Mouse (Mus musculus): ENCODE data around the gene Fam118a. TPM values are rescaled to one million over a fixed set of nuclear protein-coding genes. Genes with fewer than 3 reads are reported as not detected.
"Not testable (repeated sequence)": the region's sequence is repeated elsewhere in the genome, so short reads cannot be mapped to it uniquely, and the experiment has no call there.

Fam118a gene
- polyA plus RNA-seq (2012; rRNA removed), result 14.3 and 15.9 TPM in 2 replicates

DNA sequence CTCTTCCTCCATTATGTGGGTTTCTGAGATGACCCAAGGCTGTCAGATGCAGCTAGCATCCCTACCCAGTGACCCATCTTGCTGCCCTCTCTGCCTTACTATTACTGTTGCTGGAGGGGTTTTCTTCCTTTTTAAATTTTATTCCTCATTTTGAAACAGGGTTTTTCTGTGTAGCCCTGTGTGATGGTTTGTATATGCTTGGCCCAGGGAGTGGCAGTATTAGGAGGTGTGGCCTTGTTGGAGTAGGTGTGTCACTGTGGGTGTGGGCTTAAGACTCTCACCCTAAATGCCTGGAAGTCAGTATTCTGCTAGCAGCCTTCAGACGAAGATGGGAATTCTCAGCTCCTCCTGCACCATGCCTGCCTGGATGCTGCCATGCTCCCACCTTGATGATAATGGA lies at the start of gene Fam118a:
Fam118a (plus strand) TSS at position 301 of the 400 bp plus-strand sequence.
- not testable (repeated sequence) for DNase-seq (ENCODE audit: low read depth)

DNA sequence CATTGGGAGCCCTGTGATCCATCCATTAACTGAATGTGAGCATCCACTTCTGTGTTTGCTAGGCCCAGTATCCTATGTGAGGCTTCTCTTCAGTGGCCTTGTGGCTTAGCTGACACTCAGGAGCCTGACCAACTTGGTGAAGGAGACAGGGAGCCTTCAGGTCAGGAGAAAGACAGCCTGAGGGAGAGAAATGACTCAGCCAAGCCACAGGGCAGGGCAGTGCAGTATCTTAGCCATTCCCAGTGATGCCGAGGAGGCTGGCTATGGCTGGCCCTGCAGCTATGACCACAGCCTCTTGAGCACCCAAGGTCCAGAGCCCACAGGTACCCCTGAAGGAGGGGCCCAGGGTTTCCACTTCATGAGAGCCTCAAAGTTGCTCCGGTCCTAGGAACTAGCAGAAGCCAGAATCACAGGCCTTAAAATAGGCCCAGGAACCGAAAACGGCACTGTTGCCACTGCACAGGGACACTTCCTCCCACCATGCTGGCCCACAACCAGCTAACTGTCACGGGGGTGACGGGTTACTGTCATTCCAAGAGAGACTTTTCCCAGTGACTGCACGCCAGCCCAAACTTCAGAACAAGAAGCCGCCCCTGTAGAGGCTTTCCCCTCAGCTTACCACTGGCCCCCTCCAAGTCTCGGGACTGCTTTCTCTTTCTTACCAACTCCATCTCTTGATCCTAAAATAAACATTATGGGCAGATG lies 47.0 kb upstream of the Fam118a start:
- TF ChIP-seq POLR2A (IDR thresholded peaks at IDR 0.05; ENCODE audit: borderline replicate concordance, extremely low read depth, insufficient read depth, insufficient read length, poor library complexity, severe bottlenecking) (no peak), CTCF (IDR thresholded peaks at IDR 0.05; ENCODE audit: borderline replicate concordance, extremely low read depth, insufficient read depth, insufficient read length) (no peak)
- no peak for DNase-seq (ENCODE audit: low read depth)

DNA sequence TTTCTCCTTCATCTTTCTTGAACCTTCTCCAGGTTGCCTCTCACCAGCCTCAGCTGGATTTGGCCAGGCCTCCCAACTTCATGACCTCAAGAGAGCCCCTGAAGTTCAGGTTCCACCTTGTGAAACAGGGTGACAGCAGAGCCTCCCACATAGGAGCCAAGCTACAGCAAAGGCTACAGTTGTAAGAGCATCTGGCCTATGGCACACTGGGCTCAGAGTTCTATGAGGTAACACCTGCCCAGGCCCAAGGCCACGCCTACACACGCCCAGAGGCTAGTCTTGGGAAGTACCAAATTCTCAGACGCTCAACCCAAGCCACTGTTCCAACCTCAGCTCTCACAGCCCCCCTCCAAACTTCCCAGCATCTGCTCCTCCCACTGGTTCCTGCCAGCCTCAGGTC lies 45.9 kb upstream of the Fam118a start:
- no peak for TF ChIP-seq POLR2A (IDR thresholded peaks at IDR 0.05; ENCODE audit: borderline replicate concordance, extremely low read depth, insufficient read depth, insufficient read length, poor library complexity, severe bottlenecking)
- no peak for TF ChIP-seq CTCF (IDR thresholded peaks at IDR 0.05; ENCODE audit: borderline replicate concordance, extremely low read depth, insufficient read depth, insufficient read length)
- no peak for DNase-seq (ENCODE audit: low read depth)

DNA sequence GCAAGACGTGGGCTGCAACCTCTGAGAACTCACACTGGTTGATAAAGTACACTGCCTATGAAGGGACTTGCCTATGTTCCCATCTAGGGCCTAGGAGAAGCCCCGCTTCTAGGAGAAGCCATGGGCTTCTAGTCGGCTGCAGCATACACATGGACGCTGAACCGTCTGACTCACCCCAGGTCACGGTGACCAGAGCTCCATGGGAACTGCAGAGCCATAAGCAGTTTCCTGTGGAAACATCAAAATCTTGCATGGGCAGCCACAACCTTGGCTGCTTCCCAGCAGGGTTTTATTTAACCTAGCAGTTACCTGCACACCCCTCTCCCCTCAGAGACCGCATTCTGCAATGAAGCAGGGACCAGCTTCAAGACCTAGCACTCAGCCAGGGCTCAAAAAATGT lies 45.0 kb upstream of the Fam118a start:
- no peak for DNase-seq (ENCODE audit: low read depth)
- TF ChIP-seq POLR2A (IDR thresholded peaks at IDR 0.05; ENCODE audit: borderline replicate concordance, extremely low read depth, insufficient read depth, insufficient read length, poor library complexity, severe bottlenecking) (no peak), CTCF (IDR thresholded peaks at IDR 0.05; ENCODE audit: borderline replicate concordance, extremely low read depth, insufficient read depth, insufficient read length) (no peak)

DNA sequence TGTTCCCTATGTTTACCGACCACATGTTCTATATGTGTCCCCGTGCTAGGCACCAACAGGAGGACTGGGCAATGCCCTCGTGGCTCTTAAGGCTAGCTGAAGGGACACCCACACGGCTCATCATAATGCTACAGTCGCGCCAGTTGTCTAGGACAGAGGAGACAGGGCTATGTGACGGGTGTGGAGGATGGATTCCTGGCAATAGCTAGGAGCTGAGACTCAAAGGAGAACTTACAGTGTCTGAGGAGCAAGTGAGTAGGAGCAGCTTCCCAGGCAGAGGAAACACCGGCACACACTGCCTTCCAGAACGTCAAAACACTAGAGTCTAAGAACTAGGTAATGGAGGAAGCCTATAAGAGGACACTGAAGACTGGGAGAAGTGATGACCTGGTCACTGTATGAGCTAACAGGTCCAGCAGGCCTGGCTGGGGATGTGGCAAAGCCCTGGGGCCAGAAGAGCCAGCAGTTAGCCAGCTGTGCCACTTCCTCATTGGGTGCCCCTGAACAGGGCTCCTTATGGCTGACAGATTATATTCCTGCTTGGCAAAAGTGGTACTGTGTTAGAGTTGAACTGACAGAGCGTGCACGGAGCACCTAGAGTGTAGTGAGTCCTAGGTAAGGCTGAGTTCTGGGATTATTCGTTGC lies 43.1 kb upstream of the Fam118a start:
- TF ChIP-seq CTCF (IDR thresholded peaks at IDR 0.05; ENCODE audit: borderline replicate concordance, extremely low read depth, insufficient read depth, insufficient read length), result no peak
- DNase-seq (ENCODE audit: low read depth), result no peak

DNA sequence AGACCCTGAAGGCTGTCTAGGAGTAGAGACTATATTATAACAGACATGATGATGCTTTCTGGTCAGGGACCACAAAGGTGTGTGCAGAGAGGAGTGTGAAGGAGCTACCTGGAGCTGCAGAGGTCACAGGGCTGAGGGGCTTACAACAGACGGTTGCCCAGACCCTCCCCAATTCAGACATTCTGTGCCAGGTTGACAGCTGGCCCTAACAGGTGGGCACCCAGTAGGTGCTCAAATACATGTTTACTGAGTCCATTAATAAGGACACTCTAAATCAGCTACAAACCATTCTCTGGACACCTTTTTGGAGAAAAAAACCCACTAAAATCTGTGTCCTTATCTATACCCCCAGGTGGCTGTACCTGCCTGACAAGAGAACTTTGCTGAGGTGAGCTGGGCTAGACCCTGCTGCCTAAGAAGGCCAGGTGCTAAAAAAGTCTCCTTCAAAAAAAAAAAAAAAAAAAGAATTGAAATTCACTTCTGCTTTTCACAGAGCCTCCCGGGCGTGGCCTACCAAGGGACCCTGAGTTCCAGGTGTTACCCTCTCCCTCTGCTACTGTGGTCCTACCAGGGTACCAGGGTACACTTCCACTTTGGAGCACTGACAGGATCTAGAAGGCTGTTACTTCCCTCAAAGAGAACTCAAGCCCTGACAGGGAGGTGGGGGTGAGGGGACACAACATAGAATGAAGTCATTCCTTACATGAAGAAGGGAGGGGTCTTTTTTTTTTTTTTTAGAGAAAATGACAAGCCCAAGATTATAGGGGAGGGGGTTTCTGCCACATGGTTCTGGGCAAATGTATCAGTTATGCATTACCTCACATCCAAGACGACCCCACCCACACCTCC lies 42.4 kb upstream of the Fam118a start:
- TF ChIP-seq CTCF (IDR thresholded peaks at IDR 0.05; ENCODE audit: borderline replicate concordance, extremely low read depth, insufficient read depth, insufficient read length) (no peak), POLR2A (IDR thresholded peaks at IDR 0.05; ENCODE audit: borderline replicate concordance, extremely low read depth, insufficient read depth, insufficient read length, poor library complexity, severe bottlenecking) (no peak)
- no peak for DNase-seq (ENCODE audit: low read depth)

DNA sequence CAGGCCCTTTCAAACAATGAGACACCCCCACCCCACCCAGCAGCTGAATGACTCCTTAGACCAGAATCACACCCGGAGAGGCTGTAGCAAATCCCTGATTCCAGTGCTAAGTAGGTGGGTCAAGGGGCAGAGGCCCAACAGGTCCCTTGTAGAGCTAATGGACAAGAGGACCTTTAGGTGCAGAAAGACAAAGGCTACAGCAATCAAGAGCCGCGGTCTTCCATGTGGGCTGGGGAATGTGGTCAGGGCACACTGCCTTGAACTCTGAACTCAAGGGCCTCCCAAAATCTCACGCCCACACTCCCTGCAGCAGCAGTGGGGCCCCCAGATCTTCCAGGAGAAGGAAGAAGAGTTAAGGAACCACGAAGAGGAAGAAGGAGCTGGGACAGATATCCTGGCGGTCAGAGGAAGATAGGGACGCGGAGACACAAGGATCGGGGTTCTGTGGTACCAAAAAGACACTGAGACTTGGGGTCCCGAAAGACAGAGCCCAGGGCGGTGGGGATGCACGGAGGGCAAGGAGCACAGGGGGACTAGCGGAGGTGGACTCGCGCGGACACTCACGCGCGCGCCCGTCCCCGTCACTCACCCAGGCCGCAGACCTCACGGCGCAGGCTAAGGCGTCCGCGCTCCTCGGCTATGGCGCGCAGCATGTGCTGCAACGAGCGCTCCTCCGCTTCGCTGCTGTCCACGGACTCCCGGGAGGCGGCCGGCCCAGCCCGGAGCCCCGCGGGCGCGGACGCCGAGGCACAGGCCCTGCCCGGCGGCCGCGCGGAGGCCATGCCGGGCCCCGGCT lies 41.5 kb upstream of the Fam118a start:
- DNase-seq (ENCODE audit: low read depth), result peak; percentile 60
- TF ChIP-seq CTCF (IDR thresholded peaks at IDR 0.05; ENCODE audit: borderline replicate concordance, extremely low read depth, insufficient read depth, insufficient read length), result no peak
- no peak for TF ChIP-seq POLR2A (IDR thresholded peaks at IDR 0.05; ENCODE audit: borderline replicate concordance, extremely low read depth, insufficient read depth, insufficient read length, poor library complexity, severe bottlenecking)

DNA sequence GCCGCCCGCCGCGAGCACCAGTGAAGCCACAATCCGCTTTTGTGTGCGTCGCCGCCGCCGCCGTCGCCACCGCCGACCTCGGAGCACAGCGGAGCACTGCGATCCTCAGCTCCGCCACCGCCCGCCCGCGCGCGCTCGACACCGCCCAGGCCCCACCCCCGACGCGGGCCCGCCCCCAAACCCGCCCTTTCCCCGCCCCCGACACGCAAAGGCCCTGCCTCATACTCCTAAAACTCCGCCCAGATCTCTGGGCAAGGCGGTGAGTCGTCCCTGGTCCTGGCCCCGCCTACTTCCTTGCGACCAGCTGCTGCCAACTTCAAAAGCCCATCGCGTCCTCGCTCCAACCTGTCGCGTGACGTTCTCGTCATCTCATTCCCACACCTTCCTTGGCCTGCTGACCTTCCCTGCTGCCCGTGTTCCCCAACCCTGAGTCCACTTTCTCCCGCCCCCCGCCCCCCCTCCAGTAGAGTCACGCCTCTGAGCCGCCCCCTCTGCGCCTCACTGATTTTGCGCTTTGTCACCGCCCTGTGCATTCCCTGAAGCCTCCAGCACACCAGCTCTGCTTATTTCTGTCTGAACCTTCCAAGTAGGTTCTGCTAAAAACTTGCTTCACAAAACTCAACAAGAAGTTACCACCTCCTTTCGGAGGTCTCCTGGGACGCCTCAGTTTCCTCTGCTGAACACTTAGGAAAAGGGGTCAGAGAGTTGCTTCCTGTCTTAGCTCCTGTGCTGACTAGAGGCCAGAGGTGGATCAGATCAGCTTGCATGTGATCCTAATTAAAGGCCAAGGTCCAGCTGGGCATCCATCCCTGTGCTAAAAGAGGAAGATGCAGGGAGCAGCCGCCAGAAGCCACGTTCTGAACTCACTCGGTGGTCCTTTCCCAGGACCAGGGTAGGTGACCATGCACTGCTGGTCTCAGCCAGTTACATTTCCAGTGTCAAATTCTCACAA lies 40.6 kb upstream of the Fam118a start, which contains the start of gene 5031439G07Rik:
5031439G07Rik (minus strand) TSS at position 678 of the 952 bp plus-strand sequence.
- peak; percentile 98 for DNase-seq (ENCODE audit: low read depth)
- TF ChIP-seq POLR2A (IDR thresholded peaks at IDR 0.05; ENCODE audit: borderline replicate concordance, extremely low read depth, insufficient read depth, insufficient read length, poor library complexity, severe bottlenecking), result peak; percentile 90
- TF ChIP-seq CTCF (IDR thresholded peaks at IDR 0.05; ENCODE audit: borderline replicate concordance, extremely low read depth, insufficient read depth, insufficient read length), result no peak

DNA sequence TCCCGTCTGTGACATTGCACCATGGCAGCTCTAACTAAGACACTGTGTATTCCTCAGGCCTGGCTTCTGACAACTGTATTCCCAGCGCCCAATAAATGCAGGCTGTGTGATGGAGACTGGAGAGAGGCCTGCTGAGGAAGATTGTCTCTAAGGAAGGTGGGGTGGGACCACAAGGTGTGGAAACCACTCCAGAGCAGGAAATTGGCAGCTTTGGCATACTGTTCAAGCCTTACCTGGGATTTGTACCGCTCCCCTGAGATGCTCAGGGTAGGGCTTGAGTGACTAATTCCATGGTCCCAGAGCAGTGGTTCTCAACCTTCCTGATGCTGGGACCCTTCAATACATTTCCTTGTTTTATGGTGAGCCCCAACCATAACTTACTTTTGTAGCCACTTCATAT lies 39.6 kb upstream of the Fam118a start:
- TF ChIP-seq CTCF (IDR thresholded peaks at IDR 0.05; ENCODE audit: borderline replicate concordance, extremely low read depth, insufficient read depth, insufficient read length) (no peak), POLR2A (IDR thresholded peaks at IDR 0.05; ENCODE audit: borderline replicate concordance, extremely low read depth, insufficient read depth, insufficient read length, poor library complexity, severe bottlenecking) (no peak)

DNA sequence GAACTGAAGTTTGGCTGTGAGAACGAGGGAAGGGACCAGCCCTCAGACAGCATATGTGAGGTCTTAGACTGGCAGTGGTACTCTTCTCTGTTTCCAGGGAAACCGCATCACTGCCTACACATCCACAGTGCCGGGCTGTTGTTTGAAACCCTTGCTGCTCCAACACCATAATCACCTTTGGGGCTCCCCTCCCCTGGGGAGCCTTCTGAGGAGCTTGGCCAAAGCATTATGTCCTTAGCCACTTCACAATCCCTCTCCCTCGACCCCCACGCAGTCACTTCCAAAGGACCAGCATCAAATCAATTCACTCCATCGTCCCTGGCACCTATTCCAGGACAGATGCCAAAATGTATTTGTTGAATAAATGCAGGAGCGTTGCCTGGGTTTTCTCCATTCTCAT lies 39.0 kb upstream of the Fam118a start:
- TF ChIP-seq POLR2A (IDR thresholded peaks at IDR 0.05; ENCODE audit: borderline replicate concordance, extremely low read depth, insufficient read depth, insufficient read length, poor library complexity, severe bottlenecking), result no peak
- no peak for TF ChIP-seq CTCF (IDR thresholded peaks at IDR 0.05; ENCODE audit: borderline replicate concordance, extremely low read depth, insufficient read depth, insufficient read length)
- peak; percentile 69 for DNase-seq (ENCODE audit: low read depth)

More for the DNA sequence above, 39.6 kb upstream of the Fam118a start:
- DNase-seq (ENCODE audit: low read depth), result no peak
